Mouse (Mus musculus): ENCODE measurements at regions not wholly inside any gene's neighbourhood (a gene's known extent, or its start where the extent isn't known, plus 50 kb on each side); places are given as distances from the start of the nearest gene placed in this dataset.

DNA sequence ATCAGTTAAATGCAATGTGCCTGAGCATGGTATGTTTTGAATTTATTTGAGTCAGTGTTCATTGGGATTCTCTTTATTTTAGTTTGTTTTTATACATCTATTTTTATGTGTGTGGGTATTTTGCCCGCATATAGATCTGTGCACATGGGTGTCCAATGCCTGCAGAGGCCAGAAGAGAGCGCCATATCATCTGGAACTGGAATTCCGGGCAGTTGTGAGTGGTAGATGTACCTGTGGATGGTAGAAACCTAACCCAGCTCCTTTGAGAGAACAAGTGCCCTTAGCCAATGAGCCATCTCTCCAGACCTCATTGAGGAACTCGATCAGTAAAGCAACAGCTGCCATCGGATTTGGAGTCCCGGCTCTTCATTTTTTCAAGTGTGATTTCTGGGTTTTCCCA lies 94.0 kb upstream of the Mon1b start:
- Histone ChIP-seq H3K4me2 (ENCODE audit: low read depth) (no peak overlapping the region), H3K36me3 (ENCODE audit: insufficient read depth) (no peaks in the 10 kb centered on the region), H3K9me3 (ENCODE audit: low read length) (no peaks in the 10 kb centered on the region), H3K27me3 (ENCODE audit: insufficient read depth, low read length) (no peaks in the 10 kb centered on the region), H3K4me3 (ENCODE audit: low read depth, low read length) (no peak overlapping the region), H3K27ac (ENCODE audit: low read depth, low read length) (no peak overlapping the region), H3K4me1 (ENCODE audit: insufficient read depth) (no peaks in the 10 kb centered on the region), H3K9ac (no peak overlapping the region)
- no peak for TF ChIP-seq CTCF (IDR thresholded peaks at IDR 0.05; ENCODE audit: low read depth)
- WGBS = 93% methylated on average over 6 of the region's 6 CpGs
- ATAC-seq (no peak), DNase-seq (no peak)

DNA sequence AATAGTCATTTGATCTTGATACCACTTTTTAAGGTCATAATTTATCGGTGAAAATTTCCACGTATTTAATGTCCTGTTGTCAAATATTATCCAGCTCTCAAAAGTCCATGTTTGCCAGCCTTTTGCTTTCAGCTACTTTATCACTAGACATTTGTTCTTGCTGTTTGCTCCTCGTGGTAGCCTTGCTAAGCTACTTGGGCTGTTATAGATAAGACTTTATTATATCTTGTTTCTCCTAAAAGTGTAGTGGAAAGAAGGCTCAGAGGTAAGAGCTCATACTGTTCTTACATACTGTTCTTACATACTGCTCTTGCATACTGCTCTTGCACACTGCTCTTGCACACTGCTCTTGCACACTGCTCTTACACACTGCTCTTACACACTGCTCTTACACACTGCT lies 93.3 kb upstream of the Mon1b start:
- Histone ChIP-seq H3K4me2 (ENCODE audit: low read depth) (no peak overlapping the region), H3K4me1 (ENCODE audit: insufficient read depth) (no peaks in the 10 kb centered on the region), H3K36me3 (ENCODE audit: insufficient read depth) (no peaks in the 10 kb centered on the region), H3K9me3 (ENCODE audit: low read length) (no peaks in the 10 kb centered on the region), H3K27ac (ENCODE audit: low read depth, low read length) (no peak overlapping the region), H3K9ac (no peak overlapping the region), H3K4me3 (ENCODE audit: low read depth, low read length) (no peak overlapping the region), H3K27me3 (ENCODE audit: insufficient read depth, low read length) (no peaks in the 10 kb centered on the region)
- no peak for TF ChIP-seq CTCF (IDR thresholded peaks at IDR 0.05; ENCODE audit: low read depth)
- ATAC-seq (no peak), DNase-seq (no peak)
- WGBS = 84% methylated on average over 3 of the region's 3 CpGs

DNA sequence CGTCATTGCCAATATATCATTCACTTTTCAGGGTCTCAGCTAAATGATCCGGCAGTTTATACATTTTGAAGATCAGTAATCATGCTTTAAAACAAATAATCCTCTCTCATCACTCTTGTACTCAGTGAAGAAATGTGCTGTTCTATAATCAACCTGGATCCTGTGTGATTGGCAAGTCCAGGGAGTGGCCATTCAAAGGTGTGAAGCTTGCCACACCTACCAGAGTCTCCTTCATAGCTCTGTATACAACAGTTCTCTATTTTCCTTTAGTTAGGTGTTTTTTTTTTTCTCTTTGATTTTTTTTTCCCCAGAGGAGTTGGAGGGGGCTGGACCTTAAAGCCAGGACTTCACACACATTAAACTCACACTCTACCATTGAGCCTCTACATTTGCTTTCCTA lies 92.7 kb upstream of the Mon1b start:
- TF ChIP-seq CTCF (IDR thresholded peaks at IDR 0.05; ENCODE audit: low read depth) = no peak
- ATAC-seq = no peak
- 90% methylated on average over 2 of the region's 2 CpGs for WGBS
- H3K4me2 ChIP-seq (ENCODE audit: low read depth) = no peak overlapping the region
- no peaks in the 10 kb centered on the region for H3K4me1 ChIP-seq (ENCODE audit: insufficient read depth)
- H3K36me3 ChIP-seq (ENCODE audit: insufficient read depth) = no peaks in the 10 kb centered on the region
- H3K9me3 ChIP-seq (ENCODE audit: low read length) = no peaks in the 10 kb centered on the region
- no peaks in the 10 kb centered on the region for H3K27me3 ChIP-seq (ENCODE audit: insufficient read depth, low read length)
- no peak overlapping the region for H3K4me3 ChIP-seq (ENCODE audit: low read depth, low read length)
- H3K9ac ChIP-seq = no peak overlapping the region
- DNase-seq = no peak
- H3K27ac ChIP-seq (ENCODE audit: low read depth, low read length) = no peak overlapping the region

DNA sequence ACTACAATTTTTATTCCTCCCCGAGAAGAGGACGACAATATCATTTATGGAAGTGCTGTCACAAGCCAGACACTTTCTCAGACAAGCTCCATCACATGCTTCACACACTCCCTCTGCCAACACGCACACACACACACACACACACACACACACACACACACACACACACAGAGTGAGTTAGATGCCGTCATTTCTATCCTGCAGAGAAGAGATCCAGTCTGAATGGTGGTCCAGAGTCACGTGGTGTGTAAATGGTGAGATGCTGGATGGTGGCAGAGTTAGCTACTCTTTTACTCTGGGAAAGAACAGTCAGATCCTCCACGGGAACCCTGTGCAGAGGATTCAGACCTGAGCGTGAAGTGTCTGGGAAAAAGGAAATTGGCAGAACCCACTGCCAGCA lies 86.2 kb upstream of the Mon1b start:
- Histone ChIP-seq H3K4me3 (ENCODE audit: low read depth, low read length) (no peak overlapping the region), H3K27me3 (ENCODE audit: insufficient read depth, low read length) (no peaks in the 10 kb centered on the region), H3K9me3 (ENCODE audit: low read length) (no peaks in the 10 kb centered on the region), H3K27ac (ENCODE audit: low read depth, low read length) (no peak overlapping the region), H3K36me3 (ENCODE audit: insufficient read depth) (no peaks in the 10 kb centered on the region), H3K4me2 (ENCODE audit: low read depth) (no peak overlapping the region), H3K4me1 (ENCODE audit: insufficient read depth) (peaks cover 3% of the 10 kb centered on the region; the same call in 1 of the 2 replicates), H3K9ac (no peak overlapping the region)
- no peak for TF ChIP-seq CTCF (IDR thresholded peaks at IDR 0.05; ENCODE audit: low read depth)
- peak; percentile 64 for ATAC-seq
- peak; percentile 47 for DNase-seq
- WGBS = 57% methylated on average over 7 of the region's 7 CpGs

DNA sequence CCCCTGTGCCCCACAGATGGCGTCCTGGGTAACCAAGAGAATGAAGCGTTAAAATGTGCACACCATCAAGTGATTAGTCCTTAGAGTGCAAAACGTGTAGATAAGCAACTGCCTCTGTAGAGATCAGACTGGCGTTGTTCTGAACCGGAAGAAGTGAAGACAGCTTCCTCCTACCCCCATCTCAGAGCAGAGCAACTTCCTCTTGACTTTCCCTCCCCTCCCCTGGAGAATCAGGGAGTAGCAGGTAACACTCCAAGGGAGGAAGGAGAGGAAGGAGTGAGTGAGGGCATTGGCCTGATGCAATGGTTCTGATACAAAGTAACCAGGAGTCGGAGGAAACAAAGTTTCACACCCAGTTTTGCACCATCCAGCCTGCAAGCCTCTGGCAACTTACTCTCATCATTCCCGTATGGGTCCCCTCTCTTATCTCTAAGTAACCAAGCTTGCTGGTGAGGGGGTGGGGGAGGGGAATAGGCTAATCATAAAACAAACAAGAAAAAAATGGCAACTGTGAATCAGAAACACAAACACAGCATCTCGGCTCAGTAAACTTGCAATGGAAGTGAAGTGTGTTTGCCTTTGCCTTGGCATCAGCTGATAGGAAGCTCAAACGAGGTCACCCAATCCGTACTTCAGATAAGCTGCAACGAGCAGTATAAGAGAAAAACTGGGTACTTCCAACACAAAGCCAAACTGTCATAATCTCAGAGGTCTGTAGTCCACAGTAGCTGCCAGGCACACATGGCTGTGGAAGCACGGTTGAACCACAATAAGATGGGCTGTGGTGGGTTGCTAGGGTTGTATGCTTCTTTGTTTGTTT lies 83.7 kb upstream of the Mon1b start:
- Histone ChIP-seq H3K9ac (no peak overlapping the region), H3K27me3 (ENCODE audit: insufficient read depth, low read length) (no peaks in the 10 kb centered on the region), H3K27ac (ENCODE audit: low read depth, low read length) (no peak overlapping the region), H3K9me3 (ENCODE audit: low read length) (no peaks in the 10 kb centered on the region), H3K4me2 (ENCODE audit: low read depth) (no peak overlapping the region), H3K36me3 (ENCODE audit: insufficient read depth) (no peaks in the 10 kb centered on the region), H3K4me1 (ENCODE audit: insufficient read depth) (peaks cover 7% of the 10 kb centered on the region; the same call in 1 of the 2 replicates), H3K4me3 (ENCODE audit: low read depth, low read length) (no peak overlapping the region)
- no peak for ATAC-seq
- no peak for DNase-seq
- no peak for TF ChIP-seq CTCF (IDR thresholded peaks at IDR 0.05; ENCODE audit: low read depth)
- WGBS = 69% methylated on average over 12 of the region's 12 CpGs

DNA sequence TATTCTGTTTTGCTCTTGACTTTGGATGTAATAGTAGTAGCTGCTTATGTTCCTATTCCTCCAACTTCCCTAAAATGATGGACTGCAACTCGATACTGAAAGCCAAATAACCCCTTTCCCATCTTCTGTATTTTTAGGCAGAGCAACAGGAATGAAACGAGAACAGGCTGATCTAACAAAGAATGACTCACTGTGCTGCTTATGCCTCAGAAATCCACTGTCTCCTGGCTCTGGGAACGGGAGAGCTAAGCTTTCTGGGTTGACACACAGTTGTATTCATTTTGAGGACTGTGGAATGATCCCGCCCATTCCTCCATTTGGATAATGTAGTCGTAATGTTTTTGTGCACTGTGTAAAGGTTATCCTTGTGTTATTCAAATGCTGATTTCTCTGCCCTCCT lies 82.6 kb upstream of the Mon1b start:
- TF ChIP-seq CTCF (IDR thresholded peaks at IDR 0.05; ENCODE audit: low read depth) = no peak
- DNase-seq = no peak

DNA sequence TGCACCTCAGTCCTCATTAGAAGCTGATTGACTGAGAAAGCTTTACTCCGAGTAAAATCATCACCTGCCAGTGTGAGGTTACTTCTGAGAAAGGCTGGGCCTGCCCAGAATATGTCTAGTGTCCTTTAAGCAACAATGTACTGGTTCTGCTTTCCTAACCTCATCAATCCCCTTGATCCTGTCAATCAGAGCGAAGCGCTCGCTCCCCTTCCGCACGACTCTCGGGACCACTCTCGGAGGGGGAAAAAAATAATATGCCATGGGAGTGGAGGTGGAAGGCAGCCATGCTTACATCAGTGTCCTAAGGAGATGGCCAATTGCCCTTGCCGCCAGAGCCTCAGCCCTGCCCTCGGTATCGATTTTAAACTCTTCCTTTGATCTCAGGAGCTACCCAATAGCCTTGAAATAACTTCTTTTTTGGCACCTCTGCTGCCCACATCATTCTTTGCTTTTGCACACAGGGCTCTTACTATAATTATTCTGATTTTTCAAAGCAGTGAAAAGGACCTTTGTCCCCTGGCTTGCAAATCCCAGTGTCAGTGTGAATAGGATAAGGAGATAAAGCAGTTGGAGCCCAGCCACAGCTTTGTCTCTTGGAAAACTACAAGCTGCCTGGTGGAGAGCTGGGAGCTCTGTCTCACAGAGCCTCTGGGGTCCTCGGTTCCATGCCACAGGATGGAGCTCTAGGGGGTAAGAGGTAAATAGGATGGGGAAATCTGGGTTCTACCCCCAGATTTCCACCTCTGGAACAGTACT lies 80.5 kb upstream of the Mon1b start:
- Histone ChIP-seq H3K27ac (ENCODE audit: low read depth, low read length) (no peak overlapping the region), H3K4me2 (ENCODE audit: low read depth) (peak overlapping the region; percentile 38), H3K4me1 (ENCODE audit: insufficient read depth) (peaks cover 4% of the 10 kb centered on the region; the same call in 1 of the 2 replicates), H3K9ac (no peak overlapping the region), H3K4me3 (ENCODE audit: low read depth, low read length) (0 out of 2 replicates have a peak overlapping the region, but pooled peaks have one; percentile 20), H3K9me3 (ENCODE audit: low read length) (no peaks in the 10 kb centered on the region), H3K27me3 (ENCODE audit: insufficient read depth, low read length) (no peaks in the 10 kb centered on the region), H3K36me3 (ENCODE audit: insufficient read depth) (no peaks in the 10 kb centered on the region)
- WGBS = 9% methylated on average over 12 of the region's 12 CpGs
- no peak for TF ChIP-seq CTCF (IDR thresholded peaks at IDR 0.05; ENCODE audit: low read depth)
- DNase-seq (no peak), ATAC-seq (no peak)

More for the DNA sequence above, 82.6 kb upstream of the Mon1b start:
- Histone ChIP-seq H3K36me3 (ENCODE audit: insufficient read depth) (no peaks in the 10 kb centered on the region), H3K4me2 (ENCODE audit: low read depth) (no peak overlapping the region), H3K4me1 (ENCODE audit: insufficient read depth) (peaks cover 7% of the 10 kb centered on the region; the same call in 1 of the 2 replicates), H3K9me3 (ENCODE audit: low read length) (no peaks in the 10 kb centered on the region), H3K9ac (no peak overlapping the region), H3K4me3 (ENCODE audit: low read depth, low read length) (no peak overlapping the region), H3K27ac (ENCODE audit: low read depth, low read length) (no peak overlapping the region), H3K27me3 (ENCODE audit: insufficient read depth, low read length) (no peaks in the 10 kb centered on the region)
- 41% methylated on average over 5 of the region's 5 CpGs for WGBS
- no peak for ATAC-seq
